Mouse (Mus musculus): Measurements from ENCODE around the gene Nf1.

DNA sequence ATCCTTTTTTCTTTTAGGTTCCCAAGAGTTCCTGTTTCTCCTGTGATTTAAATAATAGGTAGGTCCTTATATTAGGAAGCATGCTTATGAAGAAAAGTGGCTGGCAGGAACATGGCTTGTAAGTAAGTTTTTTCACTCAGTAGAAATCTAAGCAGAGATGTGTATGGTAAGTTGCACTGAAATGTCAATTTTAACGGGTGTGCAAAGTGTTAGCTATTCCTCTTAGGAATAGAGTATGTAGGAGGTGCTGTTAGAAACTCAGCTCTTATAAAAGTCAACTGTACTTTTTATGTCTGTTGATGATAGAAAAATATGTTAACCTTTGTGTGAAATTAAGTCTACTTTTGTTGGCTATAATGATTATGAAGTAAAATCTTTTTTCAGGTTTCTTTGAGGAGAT lies 128.6 kb downstream of the Nf1 start:
- TF ChIP-seq EP300 (IDR thresholded peaks at IDR 0.05; ENCODE audit: low read depth) (no peak), CTCF (IDR thresholded peaks at IDR 0.05; ENCODE audit: low read depth) (no peak)

Data from heart, postnatal 0 days (tissue).